Mouse (Mus musculus) G1E (cell line): ENCODE results near the gene Gm45808. TPM values are rescaled to one million over a fixed set of nuclear protein-coding genes. Genes with fewer than 3 reads are reported as not detected.
"Not testable (repeated sequence)": the region's sequence is repeated elsewhere in the genome, so short reads cannot be mapped to it uniquely, and the experiment has no call there.

ENCODE experiments used
- ATAC-seq: 2 replicates; pipeline ENCODE4 v1.8.0; 2016; ENCODE audit warnings: mild to moderate bottlenecking; ENCODE audit not compliant: insufficient number of reproducible peaks, poor library complexity, low FRiP score, severe bottlenecking; ENCODE audit errors: extremely low read depth
- DNase-seq: peaks from one replicate; pipeline ENCODE4 v3.0.0; 2012; ENCODE audit warnings: low spot score
- H3K27me3 ChIP-seq: 2 replicates; pipeline ENCODE4 v1.6.1; 2012; ENCODE audit warnings: mild to moderate bottlenecking, low read length, inconsistent platforms; ENCODE audit not compliant: insufficient read depth
- H3K36me3 ChIP-seq: replicated peaks from 2 replicates; pipeline ENCODE3; 2012; ENCODE audit warnings: mild to moderate bottlenecking, inconsistent platforms
- H3K4me1 ChIP-seq: 2 replicates; pipeline ENCODE4 v1.6.1; 2012; ENCODE audit warnings: low read depth, low read length, inconsistent platforms, mixed read lengths; ENCODE audit not compliant: insufficient read depth
- H3K4me3 ChIP-seq: 2 replicates; pipeline ENCODE4 v1.5.1; 2012; ENCODE audit warnings: low read depth, mild to moderate bottlenecking, inconsistent platforms, low read length, moderate library complexity, mixed read lengths
- H3K9me3 ChIP-seq: replicated peaks from 2 replicates; pipeline ENCODE4 v1.6.1; 2012; ENCODE audit warnings: inconsistent platforms
- CTCF ChIP-seq: IDR thresholded peaks from 2 replicates; pipeline ENCODE4 v1.5.1; 2012; ENCODE audit warnings: low read depth, low read length, inconsistent platforms, mixed read lengths
- GATA1 ChIP-seq: IDR thresholded peaks from 2 replicates; pipeline ENCODE4 v1.6.1; 2012; ENCODE audit warnings: borderline replicate concordance, low read length, inconsistent platforms, mixed read lengths
- GATA2 ChIP-seq: IDR thresholded peaks from 2 replicates; pipeline ENCODE4 v1.6.1; 2012; ENCODE audit warnings: low read depth, low read length, inconsistent platforms, borderline replicate concordance
- POLR2AphosphoS5 ChIP-seq: IDR thresholded peaks from 2 replicates; pipeline ENCODE4 v1.6.1; 2012; ENCODE audit warnings: low read depth, low read length, inconsistent platforms; ENCODE audit not compliant: insufficient replicate concordance
- TAL1 ChIP-seq: conservative IDR thresholded peaks from 2 replicates; pipeline ENCODE4 v1.6.1; 2012; ENCODE audit warnings: low read depth, low read length, inconsistent platforms, mixed read lengths
- polyA plus RNA-seq: library from polyadenylated mRNA; stranded (reverse); fragments of >175 nt; gene quantifications from 2 replicates; pipeline ENCODE4 v1.2.3, GENCODE M21; 2012
- total RNA-seq, 2 experiments: library from RNA; stranded (forward) in 1 of 2; stranded (reverse) in 1 of 2; fragments of 200-1000 nt in 1 of 2; fragments of >200 nt in 1 of 2; fragmentation: Nextera tagmentation in 1 of 2; gene quantifications; 2 replicates each; pipeline ENCODE4 v1.2.3; 2014 to 2017

The Gm45808 gene
- total and polyA plus RNA-seq, 3 experiments = not detected

DNA sequence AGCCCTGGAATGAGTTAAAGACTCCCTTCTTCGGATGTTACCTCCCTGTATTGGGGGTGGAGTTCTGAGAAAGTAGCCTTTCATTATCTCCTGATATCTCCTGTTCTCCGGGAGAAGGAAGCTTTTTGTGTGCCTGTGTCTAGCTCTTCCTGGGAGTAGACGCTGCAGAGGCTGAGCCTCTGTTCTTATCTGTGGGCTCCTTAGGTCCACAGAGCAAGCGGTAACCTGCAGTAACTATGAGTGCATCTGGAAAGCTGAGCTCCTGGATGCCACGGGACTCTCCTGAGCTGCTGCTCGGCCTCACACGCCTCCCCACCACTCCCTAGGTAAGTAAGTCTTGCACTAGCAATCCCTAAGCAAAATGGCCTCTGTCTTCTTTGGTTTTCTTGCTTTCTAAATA is 453 bp downstream of the Gm45808 start:
- DNase-seq (no peak), ATAC-seq (peak; percentile 61)
- Histone ChIP-seq H3K36me3 (peaks cover 21% of the 10 kb centered on the region), H3K4me1 (peaks cover 70% of the 10 kb centered on the region), H3K4me3 (peak overlapping the region; percentile 61; the same call in 1 of the 2 replicates), H3K9me3 (no peaks in the 10 kb centered on the region), H3K27me3 (no peaks in the 10 kb centered on the region)
- TF ChIP-seq GATA1 (no peak), TAL1 (no peak), POLR2AphosphoS5 (no peak), GATA2 (no peak), CTCF (no peak)

DNA sequence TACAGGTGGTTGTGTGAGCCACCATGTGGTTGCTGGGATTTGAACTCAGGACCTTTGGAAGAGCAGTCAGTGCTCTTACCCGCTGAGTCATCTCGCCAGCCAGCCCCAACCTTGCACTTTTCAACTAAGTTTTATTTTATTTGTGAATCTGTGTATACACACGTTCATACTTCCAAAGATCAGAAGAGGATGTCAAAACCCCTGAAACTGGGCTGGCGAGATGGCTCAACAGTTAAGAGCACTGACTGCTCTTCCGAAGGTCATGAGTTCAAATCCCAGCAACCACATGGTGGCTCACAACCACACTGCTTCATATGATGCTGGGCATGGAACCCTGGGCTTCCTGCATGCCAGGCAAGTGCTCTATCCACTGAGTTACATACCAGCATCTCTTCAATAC is 1.6 kb downstream of the Gm45808 start:
- not testable (repeated sequence) for H3K9me3 ChIP-seq, ATAC-seq, H3K27me3 ChIP-seq, H3K4me3 ChIP-seq, DNase-seq
- Histone ChIP-seq H3K36me3 (peaks cover 21% of the 10 kb centered on the region), H3K4me1 (peaks cover 60% of the 10 kb centered on the region)

DNA sequence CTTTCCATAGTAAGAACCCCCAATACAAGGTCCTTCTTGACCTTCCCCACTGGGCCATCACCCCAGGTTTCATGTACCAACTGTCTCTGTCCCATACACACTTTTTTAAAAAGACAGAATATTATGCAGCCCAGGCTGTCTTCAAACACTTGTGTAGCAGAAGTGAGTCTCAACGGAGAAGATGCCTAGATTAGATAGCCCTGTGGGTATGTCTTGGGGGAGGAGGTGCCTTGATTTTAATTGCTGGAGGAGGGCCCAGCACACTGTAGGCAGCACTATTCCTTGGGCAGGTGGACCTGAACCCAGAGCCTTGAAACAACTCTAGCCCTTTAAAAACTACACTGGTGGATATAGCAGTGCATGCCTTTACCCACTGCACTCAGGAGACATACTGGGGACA is 4.4 kb downstream of the Gm45808 start:
- no peaks in the 10 kb centered on the region for H3K9me3 ChIP-seq
- DNase-seq = no peak
- H3K36me3 ChIP-seq = peaks cover 29% of the 10 kb centered on the region
- H3K4me1 ChIP-seq = peaks cover 41% of the 10 kb centered on the region
- no peak overlapping the region for H3K4me3 ChIP-seq
- peaks cover 4% of the 10 kb centered on the region; the same call in 1 of the 2 replicates for H3K27me3 ChIP-seq
- TF ChIP-seq GATA1 (no peak), GATA2 (no peak), POLR2AphosphoS5 (no peak), CTCF (no peak), TAL1 (no peak)
- no peak for ATAC-seq

- DNase-seq = no peak
- no peak for TF ChIP-seq TAL1
- TF ChIP-seq GATA2 = no peak
- no peak for TF ChIP-seq CTCF
- no peak for TF ChIP-seq GATA1
- TF ChIP-seq POLR2AphosphoS5 = no peak
- no peaks in the 10 kb centered on the region for H3K9me3 ChIP-seq
- peaks cover 41% of the 10 kb centered on the region for H3K4me1 ChIP-seq
- H3K27me3 ChIP-seq = peaks cover 4% of the 10 kb centered on the region; the same call in 1 of the 2 replicates
- H3K4me3 ChIP-seq = no peak within 1 kb of the TSS
- peaks cover 28% of the 10 kb centered on the region for H3K36me3 ChIP-seq
- no peak for ATAC-seq
Measured at GRCm38 (mm10) chr7:45481374-45481927, 5.2 kb downstream of the Gm45808 start, which contains the start of gene Tulp2. TSS of gene Tulp2 (plus strand) at chr7:45481877.

- not testable (repeated sequence) for ATAC-seq
- peaks cover 27% of the 10 kb centered on the region for H3K36me3 ChIP-seq
Measured at GRCm38 (mm10) chr7:45480310-45480709, 6.3 kb downstream of the Gm45808 start.

DNA sequence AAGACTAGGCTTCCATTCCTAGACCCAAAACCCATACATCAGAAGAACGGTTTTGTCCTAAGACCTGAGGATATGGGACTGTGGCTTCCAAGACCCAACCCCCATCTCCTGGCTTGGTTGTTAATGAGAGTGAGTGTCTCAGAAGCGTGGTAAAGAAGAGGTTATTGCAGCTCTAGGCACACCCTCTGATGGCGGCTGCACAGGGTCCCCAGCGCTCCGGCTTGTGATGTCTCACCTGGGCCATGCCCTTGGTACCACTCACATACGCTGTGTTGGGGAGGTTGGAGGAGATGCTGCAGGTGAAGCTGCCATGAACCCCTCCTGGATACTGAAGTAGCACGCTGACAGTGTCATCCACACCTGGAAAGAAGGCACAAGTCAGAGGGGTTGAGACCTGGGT is 7.8 kb downstream of the Gm45808 start:
- Histone ChIP-seq H3K4me3 (no peak overlapping the region), H3K36me3 (peaks cover 28% of the 10 kb centered on the region), H3K27me3 (peaks cover 4% of the 10 kb centered on the region; the same call in 1 of the 2 replicates), H3K9me3 (no peaks in the 10 kb centered on the region), H3K4me1 (peaks cover 50% of the 10 kb centered on the region)
- no peak for ATAC-seq
- no peak for TF ChIP-seq TAL1
- TF ChIP-seq GATA2 = no peak
- TF ChIP-seq POLR2AphosphoS5 = no peak
- TF ChIP-seq GATA1 = no peak
- no peak for TF ChIP-seq CTCF
- no peak for DNase-seq

More at GRCm38 (mm10) chr7:45480310-45480709, 6.3 kb downstream of the Gm45808 start:
- H3K9me3 ChIP-seq, DNase-seq, H3K27me3 ChIP-seq, H3K4me3 ChIP-seq: not testable (repeated sequence)
- H3K4me1 ChIP-seq = peaks cover 41% of the 10 kb centered on the region

DNA sequence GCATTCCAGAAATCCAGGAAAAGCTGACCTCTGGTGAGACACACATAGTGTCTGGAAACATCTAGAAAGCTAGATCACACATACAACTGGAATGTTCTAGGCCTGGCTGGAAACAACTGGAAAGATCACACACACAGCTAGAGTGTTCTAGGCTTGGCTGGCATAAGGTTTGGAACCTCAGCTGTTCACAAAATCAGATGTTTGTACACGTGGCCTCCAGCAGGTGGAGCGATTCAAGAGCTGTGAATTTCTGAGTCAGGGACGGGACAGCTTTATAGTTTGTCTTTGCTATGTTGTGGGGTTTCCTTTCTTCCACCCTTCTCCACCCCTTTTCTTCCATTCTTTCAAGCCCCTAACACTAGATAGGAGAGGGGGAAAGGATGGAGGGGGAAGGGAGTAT is 9.6 kb downstream of the Gm45808 start:
- Histone ChIP-seq H3K36me3 (peaks cover 26% of the 10 kb centered on the region), H3K27me3 (peaks cover 4% of the 10 kb centered on the region; the same call in 1 of the 2 replicates), H3K4me1 (peaks cover 44% of the 10 kb centered on the region), H3K9me3 (no peaks in the 10 kb centered on the region), H3K4me3 (no peak overlapping the region)
- DNase-seq (no peak), ATAC-seq (no peak)
- peak; percentile 49; the same call in 1 of the 2 replicates for TF ChIP-seq CTCF
- TF ChIP-seq POLR2AphosphoS5 = no peak
- no peak for TF ChIP-seq GATA2
- TF ChIP-seq GATA1 = no peak
- TF ChIP-seq TAL1 = no peak
